Mouse (Mus musculus): ENCODE data around the gene Opcml.

GRCm38 (mm10) chr9:28222726-28223125 is 432.2 kb downstream of the Opcml start:
- TF ChIP-seq CTCF (IDR thresholded peaks at IDR 0.05; ENCODE audit: borderline replicate concordance, insufficient read depth, low read length), result no peak
- TF ChIP-seq POLR2A (IDR thresholded peaks at IDR 0.05; ENCODE audit: low read depth, low read length), result no peak

Data from embryonic fibroblast, embryonic 13.5 days (primary cell).